Mouse (Mus musculus) G1E (cell line): ENCODE measurements around the gene 1810049J17Rik.

Experiments
- CTCF ChIP-seq: IDR thresholded peaks from 2 replicates; pipeline ENCODE4 v1.5.1; 2012; ENCODE audit warnings: low read depth, low read length, inconsistent platforms, mixed read lengths
- GATA1 ChIP-seq: IDR thresholded peaks from 2 replicates; pipeline ENCODE4 v1.6.1; 2012; ENCODE audit warnings: borderline replicate concordance, low read length, inconsistent platforms, mixed read lengths
- TAL1 ChIP-seq: conservative IDR thresholded peaks from 2 replicates; pipeline ENCODE4 v1.6.1; 2012; ENCODE audit warnings: low read depth, low read length, inconsistent platforms, mixed read lengths

- TF ChIP-seq CTCF (no peak), GATA1 (no peak), TAL1 (no peak)
Observed at GRCm38 (mm10) chr15:12324326-12324725, 2.6 kb upstream of the 1810049J17Rik start.
